Mouse (Mus musculus) limb, embryonic 12.5 days (tissue): ENCODE measurements at regions not wholly inside any gene's neighbourhood (a gene's known extent, or its start where the extent isn't known, plus 50 kb on each side); places are given as distances from the start of the nearest gene placed in this dataset.

ENCODE experiments used
- ATAC-seq: fragments of 200-750 bp; cut with Nextera tagmentation; 2 replicates; pipeline ENCODE4 v1.8.0; 2017; ENCODE audit warnings: low read depth, moderate TSS enrichment; ENCODE audit not compliant: insufficient number of reproducible peaks, insufficient read depth, low FRiP score, low TSS enrichment
- H3K27ac ChIP-seq: fragments of 300-500 bp; sonication (generic); 2 replicates; pipeline ENCODE4 v1.5.1; 2016; ENCODE audit warnings: mild to moderate bottlenecking, moderate library complexity
- H3K27me3 ChIP-seq: fragments of 300-500 bp; sonication (generic); 2 replicates; pipeline ENCODE4 v1.6.1; 2016; ENCODE audit warnings: mild to moderate bottlenecking, moderate library complexity
- H3K36me3 ChIP-seq: fragments of 300-500 bp; sonication (generic); 2 replicates; pipeline ENCODE4 v1.6.1; 2016; ENCODE audit warnings: mild to moderate bottlenecking, moderate library complexity
- H3K4me1 ChIP-seq: fragments of 300-500 bp; sonication (generic); replicated peaks from 2 replicates; pipeline ENCODE4 v1.6.1; 2016
- H3K4me2 ChIP-seq: fragments of 300-500 bp; sonication (generic); 2 replicates; pipeline ENCODE4 v1.6.1; 2016; ENCODE audit warnings: mild to moderate bottlenecking, moderate library complexity
- H3K4me3 ChIP-seq: fragments of 300-500 bp; sonication (generic); replicated peaks from 2 replicates; pipeline ENCODE4 v1.5.1; 2016; ENCODE audit warnings: mild to moderate bottlenecking
- H3K9ac ChIP-seq: fragments of 300-500 bp; sonication (generic); replicated peaks from 2 replicates; pipeline ENCODE4 v1.6.1; 2016; ENCODE audit warnings: mild to moderate bottlenecking, moderate library complexity
- H3K9me3 ChIP-seq: fragments of 300-500 bp; sonication (generic); 2 replicates; pipeline ENCODE4 v1.6.1; 2016; ENCODE audit warnings: mild to moderate bottlenecking, moderate library complexity
- WGBS: fragments of 180-500 bp; shearing (Covaris S2); methylation state at CpG from one replicate; pipeline ENCODE4 v1.1.7; 2016; 5-methylcytosine and 5-hydroxymethylcytosine counted together

DNA sequence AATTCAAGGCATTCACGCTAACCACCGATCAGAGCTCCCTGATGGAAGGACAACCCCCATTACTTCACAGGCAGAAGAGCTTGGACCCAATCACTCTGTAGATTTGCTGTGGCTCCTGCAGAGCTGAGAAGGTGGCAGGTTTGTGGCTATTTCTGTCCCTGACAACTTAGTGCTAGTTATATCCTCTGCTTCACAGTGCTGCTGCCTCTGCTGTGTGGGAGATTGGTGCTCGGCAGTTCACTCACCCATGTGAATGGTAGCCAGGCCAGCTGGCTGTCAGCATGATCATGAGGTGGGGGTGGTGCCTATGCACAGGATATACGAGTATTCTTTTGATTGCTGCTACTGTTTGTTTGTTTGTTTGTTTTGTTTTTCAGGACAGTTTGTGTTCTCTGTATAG, 113.9 kb downstream of the Gm10131 start:
- H3K27me3 ChIP-seq: no peaks in the 10 kb centered on the region
- no peak overlapping the region for H3K4me3 ChIP-seq
- no peaks in the 10 kb centered on the region for H3K36me3 ChIP-seq
- H3K9ac ChIP-seq: no peak overlapping the region
- H3K27ac ChIP-seq: no peak overlapping the region
- 32% methylated on average over 4 of the region's 4 CpGs for WGBS
- H3K4me1 ChIP-seq: peaks cover 6% of the 10 kb centered on the region; the same call in 1 of the 2 replicates
- no peaks in the 10 kb centered on the region for H3K9me3 ChIP-seq
- no peak overlapping the region for H3K4me2 ChIP-seq
- no peak for ATAC-seq

DNA sequence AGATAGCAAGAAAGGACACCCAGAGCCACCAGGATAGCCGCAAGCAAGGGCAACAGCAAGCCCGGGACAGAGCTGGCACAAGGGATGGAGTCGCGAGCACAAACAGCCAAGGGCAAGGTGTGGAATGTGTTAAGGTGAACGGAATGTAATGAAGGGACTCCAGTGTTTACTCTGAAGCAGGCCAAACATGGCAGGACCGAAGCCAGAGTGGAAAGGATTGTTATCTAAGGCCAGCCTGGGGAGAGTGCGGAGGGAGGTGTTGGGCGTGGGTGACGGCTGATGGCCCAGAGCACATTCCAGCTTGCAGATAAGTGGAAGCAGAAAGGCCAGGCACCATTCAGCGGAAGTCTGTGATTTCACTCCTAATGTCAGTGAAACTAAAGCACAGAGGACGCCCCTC, 118.6 kb downstream of the Gm10131 start:
- 24% methylated on average over 11 of the region's 11 CpGs for WGBS
- no peak for ATAC-seq
- Histone ChIP-seq H3K27me3 (no peaks in the 10 kb centered on the region), H3K27ac (no peak overlapping the region), H3K36me3 (no peaks in the 10 kb centered on the region), H3K4me1 (peaks cover 15% of the 10 kb centered on the region), H3K9me3 (no peaks in the 10 kb centered on the region), H3K4me3 (no peak overlapping the region), H3K4me2 (no peak overlapping the region), H3K9ac (no peak overlapping the region)

DNA sequence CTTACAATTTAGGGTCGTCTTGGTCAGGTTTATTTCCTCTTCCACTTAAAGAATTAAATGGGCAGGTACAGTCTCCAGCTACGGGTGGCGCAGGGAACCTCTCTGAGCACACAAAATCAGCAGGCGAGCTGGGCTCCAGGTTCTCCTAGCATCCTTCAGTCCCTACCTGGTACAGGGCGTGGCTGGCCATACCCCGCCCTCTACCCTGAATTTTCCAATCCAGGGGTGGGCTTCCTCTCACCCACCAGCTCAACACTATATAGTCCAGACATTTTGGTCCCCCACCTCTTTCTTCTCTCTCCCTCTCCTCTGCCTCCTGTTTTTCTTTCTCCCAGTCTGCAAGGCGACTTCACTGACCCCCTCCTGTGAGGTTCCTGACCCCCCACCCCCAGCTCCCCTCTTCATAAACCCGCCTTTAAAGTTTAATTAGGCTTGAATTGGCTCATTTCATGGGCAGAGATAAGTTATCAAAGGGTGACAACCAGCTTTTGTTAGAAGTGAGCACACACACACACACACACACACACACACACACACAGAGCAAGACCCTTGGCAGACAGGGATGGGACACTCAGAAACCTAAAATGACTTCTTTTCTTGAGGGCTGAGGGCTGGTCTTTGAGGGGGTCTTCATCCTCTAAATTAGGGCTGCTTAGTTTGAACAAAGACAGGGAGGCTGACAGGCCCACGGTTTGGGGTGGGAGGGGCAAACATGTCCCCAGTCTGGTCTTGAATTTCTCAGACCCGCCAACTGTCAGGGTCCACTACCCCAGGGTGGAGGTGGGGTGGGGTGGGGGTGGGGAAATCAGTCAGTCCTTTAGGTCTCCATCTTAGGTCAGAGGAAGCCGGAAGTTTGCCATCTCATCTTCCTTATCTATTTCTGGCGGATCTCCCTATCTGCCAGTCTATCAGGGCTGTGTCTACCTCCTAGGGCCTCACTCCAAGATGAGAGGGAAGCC, 119.3 kb downstream of the Gm10131 start:
- Histone ChIP-seq H3K4me3 (no peak overlapping the region), H3K4me1 (peaks cover 15% of the 10 kb centered on the region), H3K9ac (no peak overlapping the region), H3K27me3 (no peaks in the 10 kb centered on the region), H3K4me2 (0 out of 2 replicates have a peak overlapping the region, but pooled peaks have one; percentile 35), H3K36me3 (no peaks in the 10 kb centered on the region), H3K9me3 (no peaks in the 10 kb centered on the region), H3K27ac (no peak overlapping the region)
- 53% methylated on average over 12 of the region's 12 CpGs for WGBS
- ATAC-seq: 0 out of 2 replicates have a peak, but pooled peaks have one; percentile 50

GRCm38 (mm10) chr8:33991165-33991916, 120.2 kb downstream of the Gm10131 start:
- 35% methylated on average over 17 of the region's 17 CpGs for WGBS
- ATAC-seq: peak; percentile 52; the same call in 1 of the 2 replicates
- no peaks in the 10 kb centered on the region for H3K9me3 ChIP-seq
- no peak overlapping the region for H3K27ac ChIP-seq
- peak overlapping the region; percentile 35 for H3K4me2 ChIP-seq
- no peaks in the 10 kb centered on the region for H3K27me3 ChIP-seq
- H3K4me1 ChIP-seq: peaks cover 15% of the 10 kb centered on the region
- no peak overlapping the region for H3K4me3 ChIP-seq
- H3K9ac ChIP-seq: no peak overlapping the region
- no peaks in the 10 kb centered on the region for H3K36me3 ChIP-seq

DNA sequence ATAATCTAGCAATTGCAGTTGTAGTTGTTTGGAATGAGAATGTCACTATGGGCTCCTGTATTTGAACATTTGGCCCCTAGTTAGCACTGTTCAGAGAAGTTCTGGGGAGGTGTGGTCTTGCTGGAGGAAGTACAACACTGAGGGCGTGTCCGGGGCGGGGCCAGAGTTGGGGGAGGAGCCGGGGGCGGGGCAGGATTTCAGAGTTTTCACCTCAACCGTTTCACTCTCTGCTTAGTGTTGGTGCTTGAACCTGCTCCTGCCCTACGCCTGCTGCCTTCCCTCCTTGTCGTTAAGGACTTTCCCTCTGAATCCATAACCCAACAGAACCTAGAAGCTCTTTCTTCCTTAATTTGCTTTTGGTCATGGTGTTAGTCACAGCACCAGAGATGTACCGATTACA, 121.5 kb downstream of the Gm10131 start:
- Histone ChIP-seq H3K27me3 (no peaks in the 10 kb centered on the region), H3K9ac (no peak overlapping the region), H3K36me3 (no peaks in the 10 kb centered on the region), H3K4me2 (no peak overlapping the region), H3K4me3 (no peak overlapping the region), H3K9me3 (no peaks in the 10 kb centered on the region), H3K4me1 (peaks cover 15% of the 10 kb centered on the region), H3K27ac (no peak overlapping the region)
- 74% methylated on average over 9 of the region's 9 CpGs for WGBS
- no peak for ATAC-seq

GRCm38 (mm10) chr8:33987755-33988104, 123.8 kb downstream of the Gm10131 start:
- no peak overlapping the region for H3K27ac ChIP-seq
- H3K9me3 ChIP-seq: no peaks in the 10 kb centered on the region
- H3K4me1 ChIP-seq: peaks cover 10% of the 10 kb centered on the region
- ATAC-seq: no peak
- H3K36me3 ChIP-seq: no peaks in the 10 kb centered on the region
- H3K27me3 ChIP-seq: no peaks in the 10 kb centered on the region
- no peak overlapping the region for H3K4me3 ChIP-seq
- H3K9ac ChIP-seq: no peak overlapping the region
- no peak overlapping the region for H3K4me2 ChIP-seq
- WGBS: 81% methylated on average over 10 of the region's 10 CpGs

DNA sequence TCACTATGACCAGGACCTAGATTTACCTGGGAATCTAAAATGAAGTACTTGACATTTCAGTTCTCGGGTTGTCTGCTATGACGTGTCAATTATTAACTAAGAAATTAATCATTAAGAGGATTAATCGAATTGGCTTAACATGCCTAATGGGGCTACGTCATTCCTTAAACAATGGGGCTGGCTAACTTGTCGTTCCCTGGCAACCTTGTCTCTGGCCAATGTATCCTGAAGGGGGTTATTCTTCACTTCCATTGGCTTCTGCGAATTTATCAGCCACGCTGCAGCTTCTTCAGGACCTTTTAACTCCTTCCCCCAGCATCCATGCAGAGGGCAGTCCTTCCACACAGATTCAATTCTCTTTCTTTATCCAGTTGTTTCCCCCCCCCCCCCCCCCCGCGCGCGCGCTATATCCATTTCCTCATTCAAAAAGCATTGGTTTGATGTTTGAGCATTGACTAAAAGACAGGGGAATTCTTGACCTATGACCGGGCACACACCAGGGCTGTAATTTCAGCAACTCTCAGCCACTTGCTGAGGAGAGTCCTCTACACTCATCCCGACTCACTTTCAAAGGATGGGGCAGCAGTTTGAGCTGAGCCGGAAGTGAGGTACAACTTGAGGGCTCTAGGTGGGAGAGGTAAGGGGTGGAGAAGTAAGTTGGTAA, 124.3 kb downstream of the Gm10131 start:
- H3K27me3 ChIP-seq: no peaks in the 10 kb centered on the region
- no peaks in the 10 kb centered on the region for H3K9me3 ChIP-seq
- no peak overlapping the region for H3K4me3 ChIP-seq
- H3K4me1 ChIP-seq: peaks cover 5% of the 10 kb centered on the region
- WGBS: 87% methylated on average over 14 of the region's 15 CpGs
- no peak for ATAC-seq
- H3K9ac ChIP-seq: no peak overlapping the region
- H3K36me3 ChIP-seq: no peaks in the 10 kb centered on the region
- H3K27ac ChIP-seq: no peak overlapping the region
- H3K4me2 ChIP-seq: no peak overlapping the region

- Histone ChIP-seq H3K36me3 (no peaks in the 10 kb centered on the region), H3K4me2 (no peak overlapping the region), H3K9ac (no peak overlapping the region), H3K9me3 (no peaks in the 10 kb centered on the region), H3K27me3 (no peaks in the 10 kb centered on the region), H3K27ac (no peak overlapping the region), H3K4me1 (peaks cover 2% of the 10 kb centered on the region), H3K4me3 (no peak overlapping the region)
- no peak for ATAC-seq
- 93% methylated on average over 6 of the region's 6 CpGs for WGBS
Measured at GRCm38 (mm10) chr8:33986657-33987056, 124.9 kb downstream of the Gm10131 start.

DNA sequence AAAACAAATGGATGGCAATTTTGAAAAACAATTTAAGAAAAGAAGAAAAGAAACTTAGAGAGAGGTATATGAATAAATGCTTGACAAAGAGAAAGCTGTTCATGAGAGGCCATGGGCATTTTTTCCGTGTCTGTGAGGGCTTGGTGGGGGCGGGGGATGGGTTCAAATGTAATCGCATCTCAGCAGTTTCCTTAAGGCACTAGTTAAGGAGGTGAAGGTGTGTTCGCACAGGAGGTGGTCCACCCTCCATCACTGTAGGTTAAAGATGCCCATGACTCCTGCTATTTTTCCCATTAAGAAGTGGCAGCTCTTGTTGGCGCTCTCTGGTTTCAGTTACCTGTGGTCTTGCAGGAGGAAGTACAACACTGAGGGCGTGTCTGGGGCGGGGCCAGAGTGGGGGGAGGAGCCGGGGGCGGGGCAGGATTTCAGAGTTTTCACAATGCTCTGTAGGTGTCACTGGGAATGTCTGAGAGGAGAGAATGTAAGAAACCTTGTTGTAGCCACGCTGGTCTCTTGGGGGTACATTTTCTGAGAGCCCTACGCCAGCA, 126.0 kb downstream of the Gm10131 start:
- Histone ChIP-seq H3K9ac (no peak overlapping the region), H3K4me2 (no peak overlapping the region), H3K27me3 (no peaks in the 10 kb centered on the region), H3K9me3 (no peaks in the 10 kb centered on the region), H3K36me3 (no peaks in the 10 kb centered on the region), H3K4me3 (no peak overlapping the region), H3K4me1 (no peaks in the 10 kb centered on the region), H3K27ac (no peak overlapping the region)
- 58% methylated on average over 11 of the region's 11 CpGs for WGBS
- no peak for ATAC-seq

DNA sequence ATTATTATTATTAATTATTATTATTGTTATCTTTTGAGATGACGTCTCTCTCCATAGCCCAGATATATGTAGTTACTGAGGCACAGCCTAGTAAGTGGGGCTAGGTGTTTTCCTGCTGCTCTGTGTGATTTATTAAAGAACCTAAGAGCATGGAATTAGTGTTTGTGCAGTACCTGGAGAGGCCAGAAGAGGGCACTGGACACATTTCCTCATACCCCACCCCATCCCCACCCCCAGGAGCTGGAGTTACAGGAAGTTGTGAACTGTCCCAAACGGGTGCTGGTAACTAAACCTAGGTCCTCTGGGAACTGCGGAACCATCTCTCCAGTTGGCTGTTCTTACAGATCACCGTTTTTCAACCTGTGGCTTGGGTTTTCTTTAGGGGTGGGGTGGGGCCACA, 129.9 kb downstream of the Gm10131 start:
- Histone ChIP-seq H3K27me3 (0 out of 2 replicates have a peak, but pooled peaks cover 9% of the 10 kb centered on the region), H3K4me3 (no peak overlapping the region), H3K9ac (no peak overlapping the region), H3K9me3 (no peaks in the 10 kb centered on the region), H3K36me3 (no peaks in the 10 kb centered on the region), H3K27ac (no peak overlapping the region), H3K4me1 (peaks cover 11% of the 10 kb centered on the region), H3K4me2 (no peak overlapping the region)
- no peak for ATAC-seq
- 70% methylated on average over 4 of the region's 4 CpGs for WGBS

DNA sequence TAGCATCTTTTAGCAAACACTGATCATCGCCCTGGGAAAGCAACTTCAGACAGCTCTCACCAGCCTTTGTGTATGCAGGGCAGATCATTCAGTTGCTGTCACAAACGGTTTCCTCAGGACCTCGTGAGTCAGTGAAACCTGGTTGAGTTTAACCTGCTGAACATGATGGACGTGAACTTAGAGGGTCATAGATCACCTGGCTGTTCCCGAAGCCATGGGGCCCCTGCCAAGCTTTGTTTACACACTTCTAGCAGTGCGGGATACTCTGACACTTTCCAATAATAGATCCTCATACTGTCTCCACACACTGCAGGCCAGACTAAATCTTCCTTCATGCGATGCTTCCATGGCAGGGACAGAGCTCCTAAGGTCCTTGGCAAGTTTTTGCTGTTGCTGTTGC, 130.5 kb downstream of the Gm10131 start:
- H3K4me3 ChIP-seq: no peak overlapping the region
- H3K9me3 ChIP-seq: no peaks in the 10 kb centered on the region
- peaks cover 11% of the 10 kb centered on the region for H3K4me1 ChIP-seq
- no peaks in the 10 kb centered on the region for H3K36me3 ChIP-seq
- H3K4me2 ChIP-seq: no peak overlapping the region
- H3K27ac ChIP-seq: no peak overlapping the region
- H3K27me3 ChIP-seq: 0 out of 2 replicates have a peak, but pooled peaks cover 9% of the 10 kb centered on the region
- 61% methylated on average over 7 of the region's 7 CpGs for WGBS
- no peak for ATAC-seq
- no peak overlapping the region for H3K9ac ChIP-seq
